Mouse (Mus musculus) embryonic facial prominence, embryonic 14.5 days (tissue): Measurements from ENCODE around the gene Gm21983. TPM values are rescaled to one million over a fixed set of nuclear protein-coding genes. Genes with fewer than 3 reads are reported as not detected.

Source experiments
- ATAC-seq: fragments of 200-750 bp; cut with Nextera tagmentation; 2 replicates; pipeline ENCODE4 v1.8.0; 2017; ENCODE audit warnings: low read depth, moderate number of reproducible peaks, moderate TSS enrichment
- DNase-seq: peaks from one replicate; pipeline ENCODE4 v3.0.0-alpha.2; 2015; ENCODE audit warnings: low spot score
- H3K27ac ChIP-seq: fragments of 300-500 bp; sonication (generic); replicated peaks from 2 replicates; pipeline ENCODE4 v1.5.1; 2014; ENCODE audit warnings: low read depth, mild to moderate bottlenecking, low read length, moderate library complexity
- H3K27me3 ChIP-seq: fragments of 300-500 bp; sonication (generic); replicated peaks from 2 replicates; pipeline ENCODE4 v1.6.1; 2014; ENCODE audit warnings: low read length; ENCODE audit not compliant: control insufficient read depth, insufficient read depth
- H3K36me3 ChIP-seq: fragments of 300-500 bp; sonication (generic); 2 replicates; pipeline ENCODE4 v1.6.1; 2014; ENCODE audit warnings: low read length, mixed read lengths; ENCODE audit not compliant: control insufficient read depth, insufficient read depth
- H3K4me1 ChIP-seq: fragments of 300-500 bp; sonication (generic); 2 replicates; pipeline ENCODE4 v1.6.1; 2014; ENCODE audit warnings: antibody characterized with exemption, low read length; ENCODE audit not compliant: control insufficient read depth, insufficient read depth
- H3K4me2 ChIP-seq: fragments of 300-500 bp; sonication (generic); 2 replicates; pipeline ENCODE4 v1.6.1; 2014; ENCODE audit warnings: low read depth, mild to moderate bottlenecking, low read length, moderate library complexity, mixed read lengths
- H3K4me3 ChIP-seq: fragments of 300-500 bp; sonication (generic); 2 replicates; pipeline ENCODE4 v1.5.1; 2014; ENCODE audit warnings: low read depth, mild to moderate bottlenecking, low read length
- H3K9ac ChIP-seq: fragments of 300-500 bp; sonication (generic); 2 replicates; pipeline ENCODE4 v1.6.1; 2014; ENCODE audit warnings: low read depth, mild to moderate bottlenecking, low read length, moderate library complexity, mixed read lengths
- H3K9me3 ChIP-seq: fragments of 300-500 bp; sonication (generic); 2 replicates; pipeline ENCODE4 v1.6.1; 2016; ENCODE audit warnings: low read length; ENCODE audit not compliant: control insufficient read depth
- WGBS: fragments of 180-500 bp; shearing (Covaris S2); extraction: QIAGEN DNeasy Blood & Tissue Kit; methylation state at CpG from one replicate; pipeline ENCODE4 v1.1.7; 2014; 5-methylcytosine and 5-hydroxymethylcytosine counted together
- polyA plus RNA-seq: library from polyadenylated mRNA; unstranded; fragments of >200 nt; fragmentation: Nextera tagmentation; extraction: Ambion mirVana; gene quantifications from 2 replicates; pipeline ENCODE4 v1.2.1, GENCODE M21; 2014

Gene Gm21983
- polyA plus RNA-seq, result 0.52 TPM in 1 of 2 replicates, not detected in the other

GRCm38 (mm10) chr7:27180837-27181695, at the start of gene Gm21983, which contains the start of gene Mia:
Gene Gm21983, minus strand, starts transcription at chr7:27181086.
Gene Mia, minus strand, starts transcription at chr7:27181157.
- Histone ChIP-seq H3K4me2 (peak within 1 kb of the TSS; percentile 57; the same call in 1 of the 2 replicates), H3K27ac (peak within 1 kb of the TSS; percentile 80), H3K4me3 (peak within 1 kb of the TSS; percentile 66), H3K9me3 (no peaks in the 10 kb centered on the region), H3K27me3 (no peaks in the 10 kb centered on the region), H3K4me1 (no peaks in the 10 kb centered on the region), H3K9ac (0 out of 2 replicates have a peak within 1 kb of the TSS, but pooled peaks have one; percentile 17), H3K36me3 (peaks cover 25% of the 10 kb centered on the region)
- no peak for ATAC-seq
- DNase-seq, result peak; percentile 62
- WGBS, result 65% methylated on average over 14 of the region's 14 CpGs

- H3K27me3 ChIP-seq, result no peaks in the 10 kb centered on the region
- peak overlapping the region; percentile 85 for H3K9ac ChIP-seq
- no peak for DNase-seq
- H3K36me3 ChIP-seq, result no peaks in the 10 kb centered on the region; the same call in 1 of the 2 replicates
- peak overlapping the region; percentile 92 for H3K27ac ChIP-seq
- H3K4me2 ChIP-seq, result peak overlapping the region; percentile 89
- peak overlapping the region; percentile 88 for H3K4me3 ChIP-seq
- 15% methylated on average over 6 of the region's 6 CpGs for whole genome bisulfite sequencing
- H3K9me3 ChIP-seq, result no peaks in the 10 kb centered on the region
- H3K4me1 ChIP-seq, result peaks cover 39% of the 10 kb centered on the region
- no peak for ATAC-seq
Observed at GRCm38 (mm10) chr7:27228865-27229264, 48.0 kb upstream of the Gm21983 start.

GRCm38 (mm10) chr7:27228281-27228821, 47.5 kb upstream of the Gm21983 start, which contains the start of gene Itpkc:
Gene Itpkc, minus strand, starts transcription at chr7:27228661.
- under 1% methylated on average over 30 of the region's 49 CpGs for WGBS
- ATAC-seq, result peak; percentile 81

DNA sequence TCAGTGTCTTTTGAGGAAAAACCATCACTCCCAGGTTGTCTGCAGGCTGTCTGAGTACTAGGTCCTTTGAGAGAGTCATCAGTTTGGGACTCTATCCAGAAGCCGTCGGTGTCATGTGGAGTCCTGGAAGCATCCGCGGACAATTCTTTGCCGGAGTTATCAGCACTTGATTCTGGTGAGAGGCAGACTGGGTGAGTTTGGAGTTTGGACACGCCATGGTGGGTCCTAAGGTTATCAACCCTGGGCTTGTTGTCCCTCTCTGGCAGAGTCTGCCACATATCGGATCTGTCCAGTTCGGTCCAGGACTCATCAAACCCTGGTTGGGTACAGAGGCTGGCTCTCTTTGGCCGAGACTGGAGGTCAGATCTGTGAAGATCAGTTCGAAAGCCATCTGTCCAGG, 46.8 kb upstream of the Gm21983 start:
- WGBS, result 5% methylated on average over 10 of the region's 10 CpGs
- Histone ChIP-seq H3K27me3 (no peaks in the 10 kb centered on the region), H3K27ac (peak overlapping the region; percentile 92), H3K4me1 (peaks cover 33% of the 10 kb centered on the region), H3K4me2 (peak overlapping the region; percentile 89), H3K9ac (peak overlapping the region; percentile 85), H3K9me3 (no peaks in the 10 kb centered on the region), H3K36me3 (no peaks in the 10 kb centered on the region; the same call in 1 of the 2 replicates), H3K4me3 (peak overlapping the region; percentile 88)
- ATAC-seq, result no peak
- no peak for DNase-seq

More at GRCm38 (mm10) chr7:27228281-27228821, 47.5 kb upstream of the Gm21983 start, which contains the start of gene Itpkc:
- Histone ChIP-seq H3K36me3 (no peaks in the 10 kb centered on the region; the same call in 1 of the 2 replicates), H3K4me3 (peak within 1 kb of the TSS; percentile 88), H3K9ac (peak within 1 kb of the TSS; percentile 85), H3K9me3 (no peaks in the 10 kb centered on the region), H3K4me1 (peaks cover 34% of the 10 kb centered on the region), H3K27me3 (no peaks in the 10 kb centered on the region), H3K27ac (peak within 1 kb of the TSS; percentile 92), H3K4me2 (peak within 1 kb of the TSS; percentile 89)
- DNase-seq, result peak; percentile 98

GRCm38 (mm10) chr7:27227276-27227675, 46.4 kb upstream of the Gm21983 start:
- H3K4me1 ChIP-seq, result peaks cover 33% of the 10 kb centered on the region
- no peak for ATAC-seq
- peak overlapping the region; percentile 88 for H3K4me3 ChIP-seq
- peaks cover under 1% of the 10 kb centered on the region; the same call in 1 of the 2 replicates for H3K36me3 ChIP-seq
- 32% methylated on average over 9 of the region's 9 CpGs for WGBS
- no peak for DNase-seq
- H3K27me3 ChIP-seq, result no peaks in the 10 kb centered on the region
- H3K27ac ChIP-seq, result no peak overlapping the region
- peak overlapping the region; percentile 85 for H3K9ac ChIP-seq
- H3K9me3 ChIP-seq, result no peaks in the 10 kb centered on the region
- H3K4me2 ChIP-seq, result peak overlapping the region; percentile 89

DNA sequence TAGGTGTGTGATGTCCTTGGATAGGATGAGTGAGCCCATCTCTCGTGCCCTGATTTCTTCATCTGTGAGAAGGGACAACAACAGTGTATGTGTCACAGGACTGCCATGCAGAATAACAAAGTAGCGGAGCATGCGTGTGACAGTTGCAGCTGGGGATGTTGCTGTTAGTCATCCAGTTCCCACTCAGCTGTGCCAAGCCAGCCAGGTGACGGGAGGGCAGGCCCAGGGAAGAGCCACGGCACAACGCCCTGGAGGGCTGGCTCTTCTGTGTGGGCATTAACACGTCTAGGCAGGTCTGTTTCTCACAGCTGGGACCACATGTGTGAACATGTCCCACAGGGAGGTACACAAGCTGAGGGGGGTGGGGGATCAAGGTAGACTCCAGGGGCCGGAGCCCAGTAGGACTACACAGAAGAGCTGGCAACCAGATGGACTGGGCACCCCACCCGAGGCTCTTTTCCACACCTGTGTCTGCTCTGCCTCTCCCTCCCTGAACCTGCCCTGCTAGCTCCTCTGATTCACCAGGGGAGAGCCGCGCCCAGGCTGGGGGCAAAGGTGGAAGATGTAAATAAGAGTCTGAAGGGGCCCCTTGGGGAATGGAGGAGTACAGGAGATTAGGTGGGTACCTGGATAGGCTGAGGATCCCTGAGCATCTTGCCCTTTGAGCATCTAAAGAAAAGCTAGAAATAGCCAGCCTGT, 44.1 kb upstream of the Gm21983 start:
- Histone ChIP-seq H3K9ac (peak overlapping the region; percentile 85; the same call in 1 of the 2 replicates), H3K27ac (no peak overlapping the region), H3K36me3 (peaks cover 19% of the 10 kb centered on the region), H3K4me2 (peak overlapping the region; percentile 89), H3K4me1 (peaks cover 33% of the 10 kb centered on the region), H3K9me3 (no peaks in the 10 kb centered on the region), H3K27me3 (no peaks in the 10 kb centered on the region), H3K4me3 (peak overlapping the region; percentile 88)
- DNase-seq, result peak; percentile 66
- ATAC-seq, result peak; percentile 23; the same call in 1 of the 2 replicates
- 56% methylated on average over 11 of the region's 11 CpGs for WGBS

GRCm38 (mm10) chr7:27222538-27222937, 41.7 kb upstream of the Gm21983 start:
- DNase-seq (no peak), ATAC-seq (no peak)
- Histone ChIP-seq H3K9ac (no peak overlapping the region), H3K4me2 (no peak overlapping the region), H3K4me1 (peaks cover 29% of the 10 kb centered on the region), H3K9me3 (no peaks in the 10 kb centered on the region), H3K36me3 (peaks cover 42% of the 10 kb centered on the region), H3K4me3 (no peak overlapping the region), H3K27ac (no peak overlapping the region), H3K27me3 (no peaks in the 10 kb centered on the region)
- WGBS, result 61% methylated on average over 1 of the region's 1 CpGs

- Histone ChIP-seq H3K4me2 (no peak overlapping the region), H3K9me3 (no peaks in the 10 kb centered on the region), H3K27ac (no peak overlapping the region), H3K9ac (no peak overlapping the region), H3K27me3 (no peaks in the 10 kb centered on the region), H3K36me3 (peaks cover 48% of the 10 kb centered on the region), H3K4me1 (peaks cover 25% of the 10 kb centered on the region), H3K4me3 (no peak overlapping the region)
- ATAC-seq (no peak), DNase-seq (no peak)
- 75% methylated on average over 6 of the region's 6 CpGs for WGBS
Observed at GRCm38 (mm10) chr7:27221939-27222338, 41.1 kb upstream of the Gm21983 start.
